Mouse (Mus musculus): Measurements from ENCODE around the gene Aco1.

Gene Aco1

DNA sequence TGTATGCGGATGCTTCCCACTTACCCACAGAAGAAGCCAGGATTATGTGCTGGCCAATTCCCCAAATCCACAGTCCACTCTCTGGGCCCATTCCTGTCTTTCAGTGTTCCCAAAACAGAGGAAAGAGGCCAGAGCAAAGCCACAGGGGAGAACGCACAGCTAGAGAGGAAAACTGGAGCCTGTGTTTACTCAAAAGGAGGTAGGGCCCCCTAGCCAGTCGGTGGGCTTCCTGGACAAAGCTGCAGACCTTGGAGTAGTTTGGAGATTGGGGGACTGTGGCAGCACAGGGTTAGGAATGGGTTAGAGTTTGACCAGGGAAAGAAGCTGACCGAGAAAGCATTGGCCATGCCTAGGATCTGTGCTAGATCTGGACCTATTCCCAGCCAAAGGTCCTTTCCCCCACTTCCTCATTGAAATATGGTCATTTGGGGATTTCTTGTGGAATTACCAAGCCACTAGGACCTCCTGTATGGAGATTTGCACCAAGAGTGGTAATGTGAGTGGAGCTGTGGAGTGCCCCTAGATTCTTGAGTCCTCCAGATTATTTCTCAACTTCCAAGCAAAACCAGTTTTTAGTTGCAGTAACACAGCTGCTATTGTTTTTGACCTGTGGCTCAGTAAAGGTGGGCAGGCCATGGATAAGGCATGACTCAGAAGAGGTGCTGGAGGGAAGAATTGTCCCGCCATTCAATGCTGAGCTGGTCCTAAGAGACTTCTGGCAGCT, 14.8 kb downstream of the Aco1 start:
- no peak for DNase-seq

DNA sequence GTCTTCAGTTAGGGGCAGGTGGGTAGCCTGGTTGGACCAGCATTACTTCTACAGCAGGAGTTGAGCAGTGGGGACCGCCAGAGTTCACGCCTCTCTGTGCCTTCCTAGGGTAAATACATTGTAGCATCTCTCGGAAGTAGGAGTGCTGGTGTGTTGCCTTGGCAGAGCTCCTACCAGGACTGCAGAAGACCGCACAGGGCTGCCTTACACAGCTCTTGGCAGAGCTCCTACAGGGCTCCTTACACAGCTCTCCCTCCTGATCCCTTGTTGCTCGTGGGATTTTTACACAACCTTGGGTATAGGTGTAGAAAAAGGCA, 15.3 kb downstream of the Aco1 start:
- DNase-seq: no peak

DNA sequence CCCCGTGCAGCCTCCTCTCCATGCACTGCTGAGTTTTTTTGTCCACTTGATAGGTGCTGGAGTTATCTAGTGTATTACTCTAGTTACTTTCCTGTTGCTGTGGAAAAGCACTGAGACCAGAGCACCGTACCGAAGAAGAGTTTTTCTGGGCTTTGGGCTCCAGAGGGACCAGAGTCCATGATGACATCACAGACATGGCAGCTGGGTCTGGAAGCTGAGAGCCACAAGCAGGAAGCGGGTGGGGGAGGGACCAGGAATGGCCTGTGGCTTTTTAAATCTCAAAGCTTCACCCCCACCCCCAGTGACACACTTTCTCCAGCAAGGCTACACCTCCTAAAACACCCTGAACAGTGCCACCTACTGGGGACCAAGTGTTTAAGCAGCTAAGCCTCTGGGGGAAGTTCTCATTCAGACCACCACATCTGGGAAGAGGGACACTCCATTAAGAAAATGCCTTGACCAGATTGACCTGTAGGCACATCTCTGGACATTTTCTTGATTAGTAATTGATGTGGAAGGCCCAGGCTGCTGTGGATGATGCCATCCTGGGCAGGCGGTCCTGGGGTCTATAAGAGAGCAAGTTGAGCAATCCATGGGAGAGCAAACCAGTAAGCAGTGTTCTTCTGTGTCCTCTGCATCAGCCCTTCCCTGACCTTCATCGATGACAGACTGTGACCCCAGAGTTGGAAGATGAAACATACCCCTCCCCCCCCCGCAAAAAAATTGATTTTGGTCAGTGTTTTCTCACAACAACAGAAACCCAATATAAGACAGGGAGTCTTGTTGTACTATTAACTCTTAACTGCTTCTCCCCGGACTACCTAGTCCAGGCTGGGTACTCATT, 17.9 kb downstream of the Aco1 start:
- no peak for DNase-seq

DNA sequence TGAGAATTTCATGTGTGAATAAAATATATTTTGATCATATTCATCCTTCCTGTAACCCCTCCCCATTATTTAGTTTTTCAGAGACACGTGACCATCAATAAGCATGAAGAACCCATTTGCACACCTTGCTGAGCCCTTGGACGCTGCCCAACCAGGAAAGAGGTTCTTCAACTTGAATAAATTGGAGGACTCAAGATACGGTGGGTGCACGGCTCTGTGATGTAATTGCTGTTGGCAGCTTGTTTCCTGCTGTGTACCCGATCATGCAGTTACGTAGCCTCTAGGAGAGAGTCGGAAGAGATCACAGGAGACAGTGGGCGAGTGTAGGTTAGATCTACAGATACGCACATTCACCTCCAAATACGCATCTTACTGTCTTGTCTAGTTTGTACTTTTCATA, 20.8 kb downstream of the Aco1 start:
- DNase-seq: no peak

DNA sequence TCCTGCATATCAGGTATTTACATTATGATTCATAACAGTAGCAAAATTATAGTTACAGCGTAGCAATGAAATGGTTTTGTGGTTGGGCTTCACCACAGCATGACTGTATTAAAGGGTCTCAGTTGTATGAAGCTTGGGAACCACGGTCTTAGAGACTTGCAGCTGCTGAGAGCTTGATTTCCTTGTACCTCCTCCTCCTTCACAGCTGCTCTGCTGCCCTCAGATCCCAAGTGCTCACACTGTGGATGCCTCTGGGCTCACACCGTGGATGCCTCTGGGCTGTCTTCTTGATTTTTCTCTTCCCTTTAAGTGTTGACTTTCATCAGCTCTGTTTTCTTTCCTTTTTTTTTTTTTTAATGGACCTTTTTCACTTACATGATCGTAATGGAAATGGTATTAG, 28.6 kb downstream of the Aco1 start:
- DNase-seq: no peak

DNA sequence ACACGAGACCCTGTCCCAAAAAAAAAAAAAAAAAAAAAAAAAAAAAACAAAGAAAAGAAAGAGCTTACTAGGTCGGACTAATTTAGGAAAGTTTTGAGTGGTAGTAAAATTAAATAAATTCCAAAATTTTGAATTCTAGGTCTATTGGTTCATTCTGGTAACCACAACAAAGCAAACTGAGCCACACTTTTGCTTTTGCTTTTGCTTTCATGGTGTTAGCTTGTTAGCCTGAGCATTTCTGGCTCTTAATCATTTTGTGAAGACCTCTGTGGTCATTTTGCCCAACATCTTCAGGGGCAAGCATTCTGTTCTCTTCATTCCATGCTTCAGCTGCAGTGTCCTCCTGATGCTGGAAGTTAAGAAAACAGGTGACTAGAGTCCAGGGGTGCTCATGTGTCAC, 29.5 kb downstream of the Aco1 start:
- no peak for DNase-seq

DNA sequence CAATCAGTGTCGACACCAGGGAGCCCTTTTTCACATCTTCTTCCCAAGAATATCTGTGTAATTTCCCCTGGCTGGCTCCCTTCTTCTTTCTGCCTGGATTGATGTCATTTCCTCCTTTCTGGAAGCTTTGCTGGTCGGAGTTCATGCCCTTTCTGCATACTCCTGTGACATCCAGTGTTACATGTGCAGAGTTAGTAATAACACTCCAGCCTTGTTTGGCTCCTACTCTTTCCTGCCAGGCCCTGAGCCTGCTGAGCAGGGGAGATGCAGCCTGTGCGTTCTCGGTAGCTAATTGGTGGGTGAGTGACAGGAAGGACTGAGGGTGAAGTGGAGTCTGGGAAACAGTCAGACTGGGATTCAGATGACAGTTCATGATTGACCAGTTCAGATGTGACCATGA, 31.4 kb downstream of the Aco1 start:
- DNase-seq: no peak

DNA sequence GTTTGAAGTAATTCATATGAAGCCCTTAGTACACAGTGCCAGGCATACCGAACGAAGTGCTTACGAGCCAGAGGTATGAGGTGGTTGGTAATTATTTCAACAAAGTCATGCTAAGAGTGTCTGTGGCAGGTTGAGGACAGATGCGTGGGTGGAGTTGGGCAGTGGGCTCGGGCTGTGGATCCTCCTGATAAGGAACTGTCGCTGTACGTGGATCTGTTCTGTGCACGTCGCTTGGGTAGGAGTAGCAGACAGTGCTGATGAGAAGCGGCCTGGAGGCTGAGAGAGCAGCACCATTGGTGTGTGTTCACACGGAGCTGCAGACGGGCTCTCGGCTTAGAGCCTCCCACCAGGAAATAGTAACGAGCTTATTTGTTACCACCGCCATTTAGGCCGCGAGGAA, 35.7 kb downstream of the Aco1 start:
- no peak for DNase-seq

DNA sequence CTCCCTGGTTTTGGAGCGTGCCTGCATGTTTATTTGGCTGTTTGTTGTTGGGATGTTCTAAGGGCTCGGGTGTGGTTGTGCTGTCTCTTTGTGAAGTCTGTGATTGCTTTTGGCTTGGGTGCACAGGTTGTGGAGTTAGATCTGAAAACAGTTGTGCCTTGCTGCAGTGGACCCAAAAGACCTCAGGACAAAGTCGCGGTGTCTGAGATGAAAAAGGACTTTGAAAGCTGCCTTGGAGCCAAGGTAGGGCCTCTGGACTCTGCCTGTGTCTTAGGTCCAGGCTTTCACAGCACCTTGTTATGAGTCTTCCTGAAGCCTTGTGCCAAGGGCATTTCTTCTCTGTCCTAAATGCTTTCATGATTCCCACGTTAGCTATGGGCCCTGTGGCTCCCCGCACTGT, 37.2 kb downstream of the Aco1 start:
- no peak for DNase-seq

DNA sequence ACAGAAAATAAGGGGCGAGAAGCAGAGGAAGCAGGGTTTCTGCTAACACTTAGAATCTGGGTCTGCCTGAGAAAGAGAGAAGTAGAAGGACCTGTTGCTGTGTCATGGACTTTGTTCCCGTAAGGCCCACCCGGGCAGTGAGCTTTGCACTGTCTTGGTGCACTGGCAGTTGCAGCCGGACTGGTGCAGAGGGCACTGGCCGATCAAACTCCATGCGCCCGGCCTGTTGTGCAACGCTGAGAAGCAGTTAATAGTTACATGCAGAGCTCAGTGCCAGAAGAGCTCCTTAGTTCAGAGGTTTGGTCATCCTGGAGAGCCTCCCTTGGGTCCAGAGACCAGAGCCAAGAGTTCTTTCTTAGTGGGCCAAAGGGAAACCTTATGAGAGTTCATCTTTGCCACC, 38.8 kb downstream of the Aco1 start:
- DNase-seq: peak; percentile 52

DNA sequence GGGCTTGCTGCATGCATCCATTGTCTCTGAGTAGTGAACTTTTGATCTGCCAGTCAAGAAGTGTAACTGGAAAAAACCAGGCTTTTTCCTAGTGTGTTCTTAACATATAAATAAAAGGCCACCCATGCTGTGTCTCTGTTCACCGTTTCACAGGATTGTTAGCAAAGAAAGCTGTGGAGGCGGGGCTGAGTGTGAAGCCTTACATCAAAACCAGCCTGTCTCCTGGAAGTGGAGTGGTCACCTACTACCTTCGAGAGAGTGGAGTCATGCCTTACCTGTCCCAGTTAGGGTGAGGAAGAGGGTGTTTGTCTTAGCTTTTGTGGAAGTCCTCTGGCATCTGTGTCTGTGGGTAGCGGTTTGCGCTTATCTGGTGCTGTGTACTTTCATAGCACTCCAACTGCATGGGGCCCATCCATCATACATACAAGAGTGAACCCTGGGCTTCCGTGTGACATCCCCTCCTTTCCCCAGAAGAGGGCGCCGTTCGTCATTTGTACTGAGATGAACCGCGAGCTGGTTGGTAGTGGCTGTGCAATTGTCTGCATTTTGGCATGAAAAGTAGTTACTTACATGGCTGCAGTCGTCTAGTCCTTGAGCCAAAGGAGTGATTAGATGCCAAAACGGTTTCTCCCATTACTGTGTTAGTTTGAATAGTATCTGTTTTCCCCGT, 39.9 kb downstream of the Aco1 start:
- peak; percentile 66 for DNase-seq

DNA sequence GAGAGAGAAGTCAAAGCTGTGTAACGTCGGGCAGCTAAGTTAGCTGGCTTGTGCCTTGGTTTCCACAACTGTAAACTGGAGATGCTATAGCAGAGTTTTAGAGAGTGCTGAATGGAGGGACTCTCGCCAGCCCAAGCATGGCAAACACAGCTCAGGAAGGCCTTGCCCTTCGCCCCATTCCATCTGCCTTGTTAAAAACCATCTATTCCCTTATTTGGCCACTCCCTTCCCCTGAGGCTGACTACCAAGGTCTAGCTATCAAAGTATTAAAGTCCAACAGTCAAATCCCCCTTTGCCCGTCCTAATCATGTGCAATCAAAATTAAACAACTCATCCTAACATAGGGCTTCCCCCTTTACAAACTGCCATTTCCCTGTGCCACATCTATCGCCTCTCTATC, 40.9 kb downstream of the Aco1 start:
- DNase-seq: no peak

DNA sequence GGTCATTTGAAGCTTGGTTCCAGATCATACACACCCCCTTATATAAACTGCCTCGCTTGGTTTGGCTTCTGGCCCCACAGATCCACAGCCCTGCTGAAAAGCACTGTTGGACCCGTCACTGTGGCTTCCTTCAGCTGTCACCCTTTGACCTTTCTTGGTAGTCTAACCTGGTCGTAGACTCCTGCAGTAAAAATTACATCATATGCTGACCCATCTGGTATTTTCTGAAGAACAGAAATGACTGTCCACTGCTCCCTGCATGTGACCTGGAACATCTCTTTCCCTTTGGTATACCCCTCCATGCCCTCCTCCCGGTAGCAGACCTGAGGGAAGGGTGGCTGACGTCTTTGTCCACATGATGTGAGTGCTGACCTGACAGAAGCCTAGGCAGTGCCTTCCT, 41.6 kb downstream of the Aco1 start:
- no peak for DNase-seq

DNA sequence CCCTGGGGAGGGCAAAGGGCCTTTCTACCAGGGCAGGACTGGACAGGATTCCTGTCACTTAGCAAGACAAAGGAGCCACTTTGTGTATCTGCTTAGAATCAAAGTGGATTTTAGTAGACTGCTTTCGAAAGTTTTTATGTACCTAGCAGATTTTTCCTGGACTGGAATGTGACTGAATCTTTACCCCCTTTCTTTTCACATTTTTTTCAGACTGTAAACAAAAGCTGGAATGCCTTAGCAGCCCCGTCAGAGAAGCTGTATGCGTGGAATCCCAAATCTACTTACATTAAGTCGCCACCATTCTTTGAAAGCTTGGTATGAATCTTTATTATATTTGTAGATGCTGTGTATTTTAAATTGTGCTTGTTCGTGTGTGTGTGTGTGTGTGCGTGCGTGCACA, 45.1 kb downstream of the Aco1 start:
- DNase-seq: no peak

DNA sequence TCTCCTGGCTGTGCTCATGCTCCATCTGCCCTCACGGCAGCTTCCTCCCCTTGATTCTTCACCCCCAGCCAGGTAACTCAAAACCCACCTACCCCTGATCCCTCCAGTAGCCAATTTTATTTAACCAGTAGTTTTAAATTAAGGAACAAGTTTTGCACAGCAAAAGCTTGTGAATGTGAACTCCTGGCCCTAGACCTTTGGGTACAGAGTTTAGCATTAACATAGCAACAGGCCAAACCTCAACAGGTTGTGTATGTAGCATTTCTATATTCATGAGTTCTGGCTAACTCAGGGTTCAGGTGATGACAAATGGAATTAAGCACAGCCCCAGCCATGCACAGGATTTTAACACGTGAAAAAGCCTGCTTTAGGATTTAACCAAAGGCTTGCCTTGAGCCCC, 49.4 kb downstream of the Aco1 start:
- no peak for DNase-seq

DNA sequence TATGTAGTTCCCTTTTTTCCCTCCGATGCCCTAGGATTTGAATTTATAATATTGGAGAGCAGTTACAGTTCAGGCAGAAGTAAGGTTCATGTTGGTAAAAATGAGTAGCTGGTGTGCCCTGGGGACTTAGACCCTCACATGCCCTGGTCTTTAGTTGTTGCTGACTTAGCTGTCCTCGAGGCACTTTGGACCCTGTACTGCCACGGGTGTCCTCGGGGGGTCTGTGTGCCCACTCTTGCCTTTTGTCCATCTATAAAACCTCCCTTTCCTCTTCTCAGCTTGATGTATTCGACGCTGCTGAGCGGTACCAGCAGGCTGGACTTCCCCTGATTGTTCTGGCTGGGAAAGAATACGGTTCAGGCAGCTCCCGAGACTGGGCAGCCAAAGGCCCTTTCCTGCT, 50.6 kb downstream of the Aco1 start:
- no peak for DNase-seq

DNA sequence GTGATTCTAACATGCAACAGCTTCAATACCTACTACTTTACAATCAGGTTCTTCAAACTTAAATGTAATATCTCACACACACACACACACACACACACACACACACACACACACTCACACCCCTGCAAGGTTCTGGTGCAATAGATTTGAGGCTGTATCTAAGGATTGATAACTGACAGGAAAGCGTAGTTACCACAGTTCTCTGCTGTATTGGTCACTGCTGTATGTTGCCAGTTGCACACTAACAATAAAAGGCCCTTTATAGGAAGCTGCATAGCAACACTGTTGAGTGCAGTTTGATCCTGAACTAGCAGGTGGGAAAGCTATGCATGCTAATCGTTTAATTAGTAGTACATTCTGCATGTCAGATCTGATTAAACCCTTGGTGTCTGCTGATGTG, 52.5 kb downstream of the Aco1 start:
- DNase-seq: no peak

DNA sequence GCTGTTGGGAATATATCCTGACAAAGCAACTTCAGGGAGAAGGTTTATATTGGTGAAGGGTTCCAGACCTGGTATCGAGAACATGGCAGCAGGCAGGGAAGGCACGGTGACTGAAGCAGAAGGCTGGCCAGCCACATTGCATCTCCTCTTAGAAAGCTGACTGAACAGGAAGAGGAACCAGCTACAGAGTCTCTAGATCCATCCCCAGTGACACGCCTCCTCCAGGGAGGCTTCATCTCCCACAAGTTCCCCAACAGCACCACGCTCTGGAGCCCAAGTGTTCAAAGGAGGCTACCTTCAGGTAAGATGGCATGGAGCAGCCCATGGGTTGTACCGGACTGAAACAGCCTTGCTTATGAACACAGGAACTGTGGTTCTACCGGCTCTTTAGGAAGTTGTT, 59.3 kb downstream of the Aco1 start:
- no peak for DNase-seq

DNA sequence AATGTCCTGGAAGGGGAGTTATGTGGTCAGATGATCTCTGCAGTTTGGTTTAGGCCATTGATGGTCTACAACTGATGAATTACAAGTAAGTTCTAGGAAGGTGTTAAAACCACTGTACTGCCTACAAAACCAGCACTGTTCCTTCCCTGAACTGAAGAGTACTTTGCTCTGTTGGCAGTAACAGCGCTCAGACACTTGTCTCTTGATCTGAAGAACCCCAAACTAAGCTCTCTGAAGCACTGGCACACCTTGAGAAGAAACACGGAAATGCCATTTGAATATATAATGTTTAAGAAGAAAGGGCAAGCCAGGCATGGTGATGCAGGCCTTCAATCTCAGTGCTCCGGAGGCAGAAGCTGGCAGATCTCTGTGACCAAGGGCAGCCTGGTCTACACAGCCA, 61.5 kb downstream of the Aco1 start:
- no peak for DNase-seq

DNA sequence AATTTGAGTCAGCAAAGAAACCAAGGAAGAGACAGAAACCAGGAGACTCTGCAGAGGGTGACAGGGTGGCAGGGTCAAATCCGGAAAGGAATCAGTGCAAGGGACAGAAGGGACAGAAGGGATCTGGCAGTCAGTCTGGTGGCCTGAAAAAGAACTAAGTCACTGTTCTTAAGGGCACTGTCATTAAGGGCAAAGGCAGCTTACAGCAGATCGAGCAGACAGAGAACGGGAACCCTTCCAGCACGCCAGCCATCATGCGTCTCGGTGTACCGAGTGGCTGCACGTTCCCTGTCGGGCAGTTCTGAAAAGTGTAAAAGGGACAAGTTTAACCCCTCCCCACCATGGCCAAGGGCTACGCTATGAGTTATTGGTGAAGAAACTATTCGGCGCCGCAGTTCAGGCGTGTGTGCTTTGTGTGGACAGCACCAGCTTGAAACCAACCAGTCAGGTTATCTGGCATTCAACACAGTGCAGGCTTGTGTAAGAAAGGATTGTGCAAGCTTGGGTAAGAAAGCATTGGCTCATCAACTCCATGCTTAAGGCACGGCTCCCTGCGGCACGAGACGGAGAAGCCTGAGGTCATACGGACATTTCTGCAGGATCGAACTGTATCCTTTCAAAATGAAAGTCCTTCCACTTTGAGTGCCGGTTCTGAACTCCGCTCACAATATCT, 62.5 kb downstream of the Aco1 start:
- DNase-seq: no peak

DNA sequence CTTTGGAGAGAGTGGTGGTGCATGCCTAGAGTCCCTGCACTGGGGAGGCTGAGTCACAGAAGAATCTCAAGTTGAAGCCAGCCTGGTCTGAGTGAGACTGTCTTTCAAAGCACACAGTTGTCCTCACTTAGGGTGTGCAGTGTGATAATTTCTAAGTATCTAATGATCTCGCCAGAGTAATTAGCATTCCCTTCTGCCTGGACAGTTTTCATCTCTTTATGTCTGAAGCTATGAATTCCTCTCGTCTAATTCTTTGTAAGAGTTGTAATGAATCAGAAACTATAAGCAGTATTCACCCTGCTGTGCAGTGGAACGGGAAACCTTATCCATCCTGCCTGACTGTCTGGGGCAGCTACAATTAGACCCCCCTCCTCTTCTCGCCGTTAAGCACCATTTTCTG, 64.8 kb downstream of the Aco1 start:
- DNase-seq: no peak

DNA sequence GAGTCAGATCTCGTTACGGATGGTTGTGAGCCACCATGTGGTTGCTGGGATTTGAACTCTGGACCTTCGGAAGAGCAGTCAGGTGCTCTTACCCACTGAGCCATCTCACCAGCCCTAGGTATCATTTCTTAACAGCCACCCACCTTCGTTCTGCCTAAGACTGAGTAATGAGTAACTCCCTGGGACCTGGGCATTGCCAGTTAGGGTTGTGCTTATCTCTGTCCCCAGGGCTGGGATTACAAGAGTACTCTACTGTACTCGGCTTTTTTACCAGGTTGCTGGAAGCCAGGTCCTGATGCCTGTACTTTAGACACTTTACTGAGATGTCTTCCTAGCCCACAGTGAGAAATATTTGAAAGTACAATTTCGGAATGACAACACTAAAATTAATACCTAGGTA, 69.3 kb downstream of the Aco1 start:
- no peak for DNase-seq

DNA sequence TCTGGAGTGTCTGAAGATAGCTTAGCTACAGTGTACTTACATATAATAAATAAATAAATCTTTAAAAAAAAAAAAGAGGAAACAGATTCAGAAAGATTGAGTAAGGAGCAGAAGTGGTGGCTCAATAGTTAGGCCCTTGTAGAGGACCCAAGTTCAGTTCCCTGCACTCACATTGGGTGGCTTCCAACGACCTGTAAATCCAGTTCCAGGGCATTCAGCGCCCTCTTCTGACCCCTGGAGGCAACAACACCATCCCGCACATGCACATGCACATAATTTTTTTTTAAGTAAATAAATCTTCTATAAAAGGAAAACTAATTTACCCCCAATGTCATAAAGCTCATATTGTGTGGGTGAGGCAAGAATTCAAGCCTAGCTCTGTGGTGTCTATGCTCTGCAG, 75.0 kb downstream of the Aco1 start:
- DNase-seq: no peak

DNA sequence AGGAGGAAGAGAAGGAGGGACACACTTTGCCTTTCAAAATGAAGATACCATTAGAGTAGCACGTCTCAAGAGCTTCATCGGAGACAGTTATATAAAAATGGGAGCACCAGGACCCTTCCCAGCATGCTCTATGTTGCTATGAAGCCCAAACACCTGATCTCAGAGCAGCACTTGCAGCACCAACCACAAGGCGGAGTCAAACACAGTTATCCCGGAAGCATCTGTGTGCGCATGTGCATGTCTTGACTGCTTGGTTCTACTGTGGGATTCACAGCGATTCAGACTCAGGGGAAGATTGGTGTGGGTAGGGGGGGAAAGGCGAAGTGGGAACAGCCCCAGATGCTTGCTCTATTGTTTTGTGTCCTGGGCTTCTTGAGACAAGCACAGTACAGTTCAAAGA, 75.5 kb downstream of the Aco1 start:
- peak; percentile 35 for DNase-seq
